Mouse (Mus musculus) kidney, postnatal 4 days (tissue): ENCODE data around the gene Rhox13.

ENCODE experiments used
- DNase-seq, 2 experiments: peaks; one replicate each; pipeline ENCODE4 v3.0.0; 2021; ENCODE audit warnings: mixed read lengths in 2 of 2

The Rhox13 gene

GRCm38 (mm10) chrX:38120982-38121381 lies at the start of gene Rhox13:
Gene Rhox13 (plus strand): TSS chrX:38121219.
- no peak for DNase-seq

- peak; percentile 72 to 73 for DNase-seq
Observed at GRCm38 (mm10) chrX:38084226-38084625, 36.8 kb upstream of the Rhox13 start.

- DNase-seq, result no peak
Observed at GRCm38 (mm10) chrX:38085041-38085440, 36.0 kb upstream of the Rhox13 start, which contains the start of gene Rhox11. Gene Rhox11 (minus strand): TSS chrX:38085141.

GRCm38 (mm10) chrX:38110807-38111206 lies 10.2 kb upstream of the Rhox13 start, which contains the start of gene Rhox12:
Gene Rhox12 (minus strand): TSS chrX:38110907.
- no peak for DNase-seq

GRCm38 (mm10) chrX:38121478-38121877 lies 459 bp downstream of the Rhox13 start:
- no peak for DNase-seq

GRCm38 (mm10) chrX:38159097-38159496 lies 38.1 kb downstream of the Rhox13 start:
- no peak for DNase-seq

- no peak for DNase-seq
Observed at GRCm38 (mm10) chrX:38165315-38165714, 44.3 kb downstream of the Rhox13 start.

GRCm38 (mm10) chrX:38166064-38166463 lies 45.0 kb downstream of the Rhox13 start:
- no peak for DNase-seq

GRCm38 (mm10) chrX:38166592-38166991 lies 45.6 kb downstream of the Rhox13 start:
- no peak for DNase-seq
